Mouse (Mus musculus) neural tube, embryonic 11.5 days (tissue): ENCODE results near the gene Parvg. TPM values are rescaled to one million over a fixed set of nuclear protein-coding genes. Genes with fewer than 3 reads are reported as not detected.

Experiments used
- ATAC-seq: fragments of 200-750 bp; cut with Nextera tagmentation; 2 replicates; pipeline ENCODE4 v1.8.0; 2017; ENCODE audit warnings: moderate number of reproducible peaks, mild to moderate bottlenecking, moderate TSS enrichment, moderate library complexity; ENCODE audit not compliant: insufficient read depth, low FRiP score, low TSS enrichment
- DNase-seq: peaks from one replicate; pipeline ENCODE4 v3.0.0-alpha.2; 2015; ENCODE audit warnings: low spot score
- H3K27ac ChIP-seq: fragments of 300-500 bp; sonication (generic); 2 replicates; pipeline ENCODE4 v1.5.1; 2014; ENCODE audit warnings: low read depth, mild to moderate bottlenecking, low read length
- H3K27me3 ChIP-seq: fragments of 300-500 bp; sonication (generic); 2 replicates; pipeline ENCODE4 v1.6.1; 2014; ENCODE audit warnings: mild to moderate bottlenecking, low read length, mixed read lengths; ENCODE audit not compliant: control insufficient read depth, insufficient read depth
- H3K36me3 ChIP-seq: fragments of 300-500 bp; sonication (generic); 2 replicates; pipeline ENCODE4 v1.6.1; 2014; ENCODE audit warnings: mild to moderate bottlenecking, low read length, moderate library complexity, mixed read lengths; ENCODE audit not compliant: control insufficient read depth, insufficient read depth
- H3K4me1 ChIP-seq: fragments of 300-500 bp; sonication (generic); 2 replicates; pipeline ENCODE4 v1.6.1; 2014; ENCODE audit warnings: low read length, mixed read lengths; ENCODE audit not compliant: control insufficient read depth, insufficient read depth
- H3K4me2 ChIP-seq: fragments of 300-500 bp; sonication (generic); 2 replicates; pipeline ENCODE4 v1.6.1; 2014; ENCODE audit warnings: low read depth, mild to moderate bottlenecking, moderate library complexity
- H3K4me3 ChIP-seq: fragments of 300-500 bp; sonication (generic); 2 replicates; pipeline ENCODE4 v1.5.1; 2014; ENCODE audit warnings: low read depth, low read length
- H3K9ac ChIP-seq: fragments of 300-500 bp; sonication (generic); 2 replicates; pipeline ENCODE4 v1.6.1; 2014; ENCODE audit warnings: mild to moderate bottlenecking, low read length
- H3K9me3 ChIP-seq: fragments of 300-500 bp; sonication (generic); 2 replicates; pipeline ENCODE4 v1.6.1; 2016; ENCODE audit warnings: low read length; ENCODE audit not compliant: control insufficient read depth
- WGBS: fragments of 180-500 bp; shearing (Covaris S2); extraction: QIAGEN DNeasy Blood & Tissue Kit; methylation state at CpG from one replicate; pipeline ENCODE4 v1.1.7; 2014; 5-methylcytosine and 5-hydroxymethylcytosine counted together
- polyA plus RNA-seq: library from polyadenylated mRNA; unstranded; fragments of >200 nt; fragmentation: Nextera tagmentation; extraction: Ambion mirVana; gene quantifications from 2 replicates; pipeline ENCODE4 v1.2.1, GENCODE M21; 2014

Parvg gene
- polyA plus RNA-seq, 1 experiment from 2014 or later, result 0.78 TPM

GRCm38 (mm10) chr15:84380181-84380580 lies 56.4 kb downstream of the Parvg start:
- ATAC-seq, result no peak
- no peaks in the 10 kb centered on the region for H3K36me3 ChIP-seq
- no peak overlapping the region for H3K4me2 ChIP-seq
- H3K9ac ChIP-seq, result no peak overlapping the region
- no peak overlapping the region for H3K4me3 ChIP-seq
- 70% methylated on average over 10 of the region's 10 CpGs for WGBS
- no peaks in the 10 kb centered on the region for H3K27me3 ChIP-seq
- H3K4me1 ChIP-seq, result no peaks in the 10 kb centered on the region
- peaks cover 1% of the 10 kb centered on the region; the same call in 1 of the 2 replicates for H3K9me3 ChIP-seq
- no peak overlapping the region for H3K27ac ChIP-seq
- no peak for DNase-seq

GRCm38 (mm10) chr15:84384066-84384465 lies 60.2 kb downstream of the Parvg start:
- H3K9ac ChIP-seq, result no peak overlapping the region
- H3K27ac ChIP-seq, result no peak overlapping the region
- H3K36me3 ChIP-seq, result no peaks in the 10 kb centered on the region
- peaks cover 10% of the 10 kb centered on the region for H3K9me3 ChIP-seq
- H3K27me3 ChIP-seq, result no peaks in the 10 kb centered on the region
- DNase-seq, result no peak
- 86% methylated on average over 9 of the region's 9 CpGs for WGBS
- H3K4me2 ChIP-seq, result no peak overlapping the region
- no peak for ATAC-seq
- H3K4me1 ChIP-seq, result no peaks in the 10 kb centered on the region
- H3K4me3 ChIP-seq, result no peak overlapping the region

GRCm38 (mm10) chr15:84385995-84386565 lies 62.3 kb downstream of the Parvg start:
- no peak for ATAC-seq
- peaks cover 10% of the 10 kb centered on the region for H3K9me3 ChIP-seq
- WGBS, result 91% methylated on average over 8 of the region's 8 CpGs
- no peak overlapping the region for H3K27ac ChIP-seq
- no peaks in the 10 kb centered on the region for H3K4me1 ChIP-seq
- DNase-seq, result no peak
- H3K4me3 ChIP-seq, result no peak overlapping the region
- no peaks in the 10 kb centered on the region for H3K27me3 ChIP-seq
- H3K4me2 ChIP-seq, result no peak overlapping the region
- no peaks in the 10 kb centered on the region for H3K36me3 ChIP-seq
- no peak overlapping the region for H3K9ac ChIP-seq

GRCm38 (mm10) chr15:84388698-84389131 lies 64.9 kb downstream of the Parvg start:
- no peaks in the 10 kb centered on the region for H3K36me3 ChIP-seq

GRCm38 (mm10) chr15:84392131-84392530 lies 68.3 kb downstream of the Parvg start:
- WGBS, result 92% methylated on average over 4 of the region's 4 CpGs
- H3K4me2 ChIP-seq, result no peak overlapping the region

More at GRCm38 (mm10) chr15:84388698-84389131, 64.9 kb downstream of the Parvg start:
- H3K9ac ChIP-seq, result no peak overlapping the region
- H3K4me2 ChIP-seq, result no peak overlapping the region
- 91% methylated on average over 8 of the region's 8 CpGs for WGBS
- H3K27ac ChIP-seq, result no peak overlapping the region
- ATAC-seq (no peak), DNase-seq (no peak)
- no peak overlapping the region for H3K4me3 ChIP-seq
- H3K27me3 ChIP-seq, result no peaks in the 10 kb centered on the region
- H3K4me1 ChIP-seq, result no peaks in the 10 kb centered on the region
- H3K9me3 ChIP-seq, result peaks cover 10% of the 10 kb centered on the region

More at GRCm38 (mm10) chr15:84392131-84392530, 68.3 kb downstream of the Parvg start:
- H3K9me3 ChIP-seq, result peaks cover 10% of the 10 kb centered on the region
- H3K27ac ChIP-seq, result no peak overlapping the region
- no peak for ATAC-seq
- no peaks in the 10 kb centered on the region for H3K36me3 ChIP-seq
- DNase-seq, result no peak
- no peaks in the 10 kb centered on the region for H3K27me3 ChIP-seq
- H3K9ac ChIP-seq, result no peak overlapping the region
- H3K4me3 ChIP-seq, result no peak overlapping the region
- no peaks in the 10 kb centered on the region for H3K4me1 ChIP-seq

Other genes starting within 250 kb of the Parvg start
- gene Sult4a1, start 218.3 kb upstream of the Parvg start, polyA plus RNA-seq, result 16.0 and 18.1 TPM in 2 replicates
- not detected in 2 replicates for gene Pnpla5, start 200.9 kb upstream of the Parvg start, polyA plus RNA-seq
- gene Pnpla3, start 156.2 kb upstream of the Parvg start, polyA plus RNA-seq, result 0.29 and 0.97 TPM in 2 replicates
- 77.0 and 84.9 TPM in 2 replicates for gene Samm50, start 131.8 kb upstream of the Parvg start, polyA plus RNA-seq
- gene Parvb, start 92.0 kb upstream of the Parvg start, polyA plus RNA-seq, result 10.4 and 12.1 TPM in 2 replicates
- gene Shisal1, start 123.1 kb downstream of the Parvg start, polyA plus RNA-seq, result 5.3 and 7.3 TPM in 2 replicates
- gene Rtl6, start 233.8 kb downstream of the Parvg start, polyA plus RNA-seq, result 25.0 and 28.7 TPM in 2 replicates